Mouse (Mus musculus) neural tube, embryonic 10.5 days (tissue): Measurements from ENCODE around the gene Dgkg.

ENCODE experiments used
- DNase-seq: peaks from one replicate; pipeline ENCODE4 v3.0.0-alpha.2; 2017; ENCODE audit warnings: low spot score; ENCODE audit errors: extremely low spot score

Gene Dgkg

DNA sequence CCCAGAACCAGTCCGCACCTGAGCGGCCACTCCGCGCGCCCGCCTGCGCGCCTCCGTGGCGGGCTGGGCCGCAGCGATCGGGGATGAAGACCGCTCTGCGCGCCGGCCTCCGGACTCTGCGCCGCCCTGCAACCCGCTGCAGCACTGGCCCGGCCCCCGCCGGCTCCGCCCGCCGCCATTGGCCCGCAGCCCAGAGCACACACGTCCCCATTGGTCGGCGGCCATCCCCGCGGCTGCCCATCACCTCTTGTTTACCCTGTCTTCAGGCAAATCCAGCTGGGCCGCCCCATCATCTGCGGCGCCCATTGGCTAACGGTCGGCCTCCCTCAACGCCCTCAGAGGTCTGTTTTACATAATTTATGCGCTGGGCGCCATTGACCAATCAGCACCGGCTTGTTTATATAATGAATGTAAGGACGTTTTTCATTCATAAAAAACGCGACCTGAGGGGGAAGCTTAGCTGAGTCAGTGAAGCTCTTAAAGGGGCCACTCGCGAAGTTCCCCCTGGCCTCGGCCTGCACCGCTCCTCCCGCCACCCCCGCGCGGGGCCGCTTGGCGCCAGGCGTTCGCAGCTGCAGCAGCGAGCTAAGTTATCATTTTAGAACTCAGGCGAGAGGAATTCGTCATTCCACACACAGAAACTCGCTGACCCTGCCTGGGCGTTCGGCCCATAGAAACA is 217.4 kb downstream of the Dgkg start, which contains the start of gene Etv5:
TSS of gene Etv5 (minus strand) at position 221 of the 679 bp plus-strand sequence.
- peak; percentile 96 for DNase-seq

DNA sequence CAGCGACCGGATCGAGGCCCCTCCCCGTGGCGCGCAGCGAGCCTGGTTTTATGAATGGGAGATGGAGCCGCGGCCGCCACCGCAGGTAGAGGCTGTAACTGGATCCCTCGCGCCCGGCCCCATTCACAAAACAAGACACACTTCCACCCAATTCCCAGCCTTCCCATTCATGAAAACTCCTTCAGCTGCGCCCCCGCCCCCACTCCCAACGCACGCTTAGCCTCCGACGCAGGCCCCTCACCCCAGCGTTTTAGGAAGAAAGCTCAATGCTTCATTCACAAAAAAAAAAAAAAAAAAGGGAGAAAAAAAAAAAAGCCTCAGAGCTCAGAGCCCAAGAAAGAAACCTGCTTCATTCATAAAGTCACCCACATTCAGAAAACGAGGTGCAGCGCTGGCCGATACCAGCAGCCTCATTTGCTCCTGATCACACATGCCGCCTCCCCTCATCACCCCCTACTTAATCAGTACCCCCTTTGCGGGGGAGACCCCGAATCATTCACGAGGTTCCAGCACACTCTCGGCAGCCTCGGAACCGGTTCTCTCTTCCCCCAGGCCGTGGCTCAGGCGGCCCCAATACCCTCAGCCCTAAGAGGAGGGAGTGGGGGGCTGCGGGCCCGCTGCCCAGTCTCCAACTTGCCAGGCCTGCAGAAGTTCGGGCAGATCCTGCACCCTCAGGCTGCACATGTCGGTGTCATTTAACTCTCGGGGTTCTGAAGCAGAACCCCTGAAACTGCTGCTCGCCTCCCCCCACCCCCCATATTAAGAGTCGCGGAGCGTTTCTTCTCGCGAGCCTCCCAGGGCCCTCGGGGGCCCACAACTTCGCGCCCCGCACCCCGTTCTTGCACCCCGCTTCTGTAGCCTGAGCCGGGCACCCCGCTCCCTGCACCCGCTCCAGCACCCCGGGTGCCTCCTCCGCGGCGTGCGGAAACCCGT is 218.3 kb downstream of the Dgkg start:
- peak; percentile 87 for DNase-seq

DNA sequence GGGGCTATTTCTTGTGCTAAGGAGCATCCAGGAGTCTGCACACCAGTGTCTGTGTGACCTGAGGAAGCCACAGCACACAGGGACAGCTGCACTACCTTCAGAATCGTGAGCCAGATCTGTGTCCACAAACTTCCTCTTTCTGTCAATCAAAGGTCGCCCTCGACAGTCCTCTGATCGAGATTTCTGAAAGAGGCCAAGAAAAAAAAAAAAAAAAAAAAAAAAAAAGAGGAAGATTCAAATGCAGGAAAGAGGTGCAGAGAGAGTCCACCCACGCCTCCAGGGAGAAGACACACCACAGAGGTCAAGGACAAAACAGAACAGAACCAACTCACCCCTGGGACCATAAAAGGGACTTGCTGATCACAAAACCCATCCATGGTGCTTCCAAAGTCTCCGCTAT is 220.9 kb downstream of the Dgkg start:
- no peak for DNase-seq

GRCm38 (mm10) chr16:22434530-22434929 is 222.5 kb downstream of the Dgkg start:
- DNase-seq: no peak

GRCm38 (mm10) chr16:22433944-22434343 is 223.1 kb downstream of the Dgkg start:
- DNase-seq: peak; percentile 41

DNA sequence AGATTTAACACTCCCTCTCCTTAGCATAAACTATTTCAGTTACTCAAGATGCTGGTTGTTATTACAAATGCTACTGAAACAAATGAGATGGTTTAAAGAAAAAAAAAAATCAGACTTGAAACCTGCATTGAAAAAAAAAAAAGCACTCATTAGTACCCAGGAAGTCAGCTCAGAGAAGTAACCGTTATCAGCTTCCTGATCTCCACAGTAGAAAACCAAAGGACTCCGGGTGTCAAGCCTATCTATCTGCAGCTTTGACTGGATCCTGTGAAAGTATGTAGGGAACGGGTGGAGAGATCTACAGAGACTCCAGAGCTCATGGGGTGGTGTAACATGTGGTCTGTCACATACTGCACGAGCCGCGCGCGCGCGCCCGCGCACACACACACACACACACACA is 225.2 kb downstream of the Dgkg start:
- DNase-seq: no peak

GRCm38 (mm10) chr16:22431335-22431734 is 225.7 kb downstream of the Dgkg start:
- DNase-seq: no peak

DNA sequence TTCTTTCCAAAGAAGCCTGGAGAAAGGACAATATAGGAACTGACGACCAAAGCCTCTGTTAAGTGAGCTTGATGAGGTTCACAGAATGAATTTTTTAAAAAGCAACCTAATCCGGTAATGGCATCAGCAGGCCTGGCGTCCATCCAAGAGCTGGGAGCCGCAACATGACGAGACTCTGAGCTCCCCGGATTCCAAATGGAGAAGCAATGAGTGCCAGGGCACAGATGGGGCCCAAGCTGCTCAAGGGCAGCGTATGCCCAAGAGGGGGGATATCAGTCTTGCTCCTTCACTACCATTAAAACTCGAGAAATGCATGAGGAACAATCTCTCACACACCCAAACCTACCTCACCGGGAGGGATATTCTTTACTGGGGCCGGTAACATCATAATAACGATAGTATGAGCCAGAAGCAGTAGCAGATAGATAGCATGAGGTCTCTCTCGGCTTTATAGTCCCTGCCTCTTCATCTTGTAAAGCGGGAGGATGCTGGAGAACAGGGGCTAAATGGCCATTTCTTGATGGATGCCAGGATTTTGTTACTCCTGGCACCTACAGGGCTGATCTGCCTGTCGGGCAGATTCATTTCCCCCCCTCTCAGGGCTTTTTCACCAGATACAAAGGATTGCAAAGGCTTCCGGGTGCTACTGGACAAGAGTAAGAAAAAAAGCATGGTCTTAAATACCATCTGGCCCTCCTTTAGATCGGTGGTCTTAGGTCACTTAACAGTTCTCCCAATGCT is 226.6 kb downstream of the Dgkg start:
- no peak for DNase-seq

GRCm38 (mm10) chr16:22429377-22429776 is 227.6 kb downstream of the Dgkg start:
- no peak for DNase-seq

- DNase-seq: peak; percentile 82
Observed at GRCm38 (mm10) chr16:22428853-22429341, 228.1 kb downstream of the Dgkg start.

- no peak for DNase-seq
Observed at GRCm38 (mm10) chr16:22426866-22427265, 230.2 kb downstream of the Dgkg start.

- DNase-seq: no peak
Observed at GRCm38 (mm10) chr16:22422256-22422655, 234.8 kb downstream of the Dgkg start.
